Mouse (Mus musculus): Measurements from ENCODE around the gene Lamc3.

Gene Lamc3

GRCm38 (mm10) chr2:31934551-31934950 is 47.5 kb downstream of the Lamc3 start:
- no peak for DNase-seq (ENCODE audit: low read depth, low spot score)

GRCm38 (mm10) chr2:31935054-31935453 is 48.0 kb downstream of the Lamc3 start:
- no peak for DNase-seq (ENCODE audit: low read depth, low spot score)

GRCm38 (mm10) chr2:31938298-31938697 is 51.2 kb downstream of the Lamc3 start:
- DNase-seq (ENCODE audit: low read depth, low spot score): no peak

GRCm38 (mm10) chr2:31943011-31943410 is 55.9 kb downstream of the Lamc3 start:
- no peak for DNase-seq (ENCODE audit: low read depth, low spot score)

- DNase-seq (ENCODE audit: low read depth, low spot score): no peak
These were observed 58.5 kb downstream of the Lamc3 start for GRCm38 (mm10) chr2:31945580-31945979.

- DNase-seq (ENCODE audit: low read depth, low spot score): no peak
These were observed 61.3 kb downstream of the Lamc3 start for GRCm38 (mm10) chr2:31948392-31948791.

GRCm38 (mm10) chr2:31948801-31949200 is 61.7 kb downstream of the Lamc3 start:
- DNase-seq (ENCODE audit: low read depth, low spot score): no peak

- DNase-seq (ENCODE audit: low read depth, low spot score): no peak
These were observed 63.2 kb downstream of the Lamc3 start, which contains the start of gene Aif1l for GRCm38 (mm10) chr2:31950058-31950871. TSS of gene Aif1l (plus strand) at chr2:31950139.

GRCm38 (mm10) chr2:31950966-31951365 is 63.9 kb downstream of the Lamc3 start:
- DNase-seq (ENCODE audit: low read depth, low spot score): no peak

GRCm38 (mm10) chr2:31952236-31952635 is 65.1 kb downstream of the Lamc3 start:
- no peak for DNase-seq (ENCODE audit: low read depth, low spot score)

GRCm38 (mm10) chr2:31952725-31953124 is 65.6 kb downstream of the Lamc3 start:
- no peak for DNase-seq (ENCODE audit: low read depth, low spot score)

- DNase-seq (ENCODE audit: low read depth, low spot score): no peak
These were observed 66.6 kb downstream of the Lamc3 start for GRCm38 (mm10) chr2:31953687-31954086.

- no peak for DNase-seq (ENCODE audit: low read depth, low spot score)
These were observed 67.7 kb downstream of the Lamc3 start for GRCm38 (mm10) chr2:31954779-31955181.

- no peak for DNase-seq (ENCODE audit: low read depth, low spot score)
These were observed 68.6 kb downstream of the Lamc3 start for GRCm38 (mm10) chr2:31955686-31956085.

GRCm38 (mm10) chr2:31957211-31957610 is 70.1 kb downstream of the Lamc3 start:
- DNase-seq (ENCODE audit: low read depth, low spot score): no peak

- no peak for DNase-seq (ENCODE audit: low read depth, low spot score)
These were observed 73.9 kb downstream of the Lamc3 start for GRCm38 (mm10) chr2:31960986-31961385.

GRCm38 (mm10) chr2:31961791-31962222 is 74.7 kb downstream of the Lamc3 start:
- no peak for DNase-seq (ENCODE audit: low read depth, low spot score)

GRCm38 (mm10) chr2:31962501-31963224 is 75.6 kb downstream of the Lamc3 start:
- DNase-seq (ENCODE audit: low read depth, low spot score): peak; percentile 63

- DNase-seq (ENCODE audit: low read depth, low spot score): no peak
These were observed 76.4 kb downstream of the Lamc3 start for GRCm38 (mm10) chr2:31963491-31963890.

- DNase-seq (ENCODE audit: low read depth, low spot score): no peak
These were observed 77.1 kb downstream of the Lamc3 start for GRCm38 (mm10) chr2:31964191-31964590.

GRCm38 (mm10) chr2:31965110-31965509 is 78.0 kb downstream of the Lamc3 start:
- no peak for DNase-seq (ENCODE audit: low read depth, low spot score)

GRCm38 (mm10) chr2:31966801-31967200 is 79.7 kb downstream of the Lamc3 start:
- no peak for DNase-seq (ENCODE audit: low read depth, low spot score)

- DNase-seq (ENCODE audit: low read depth, low spot score): no peak
These were observed 85.5 kb downstream of the Lamc3 start for GRCm38 (mm10) chr2:31972589-31972988.
